Mouse (Mus musculus): Measurements from ENCODE around the gene Hist1h2ao.

DNA sequence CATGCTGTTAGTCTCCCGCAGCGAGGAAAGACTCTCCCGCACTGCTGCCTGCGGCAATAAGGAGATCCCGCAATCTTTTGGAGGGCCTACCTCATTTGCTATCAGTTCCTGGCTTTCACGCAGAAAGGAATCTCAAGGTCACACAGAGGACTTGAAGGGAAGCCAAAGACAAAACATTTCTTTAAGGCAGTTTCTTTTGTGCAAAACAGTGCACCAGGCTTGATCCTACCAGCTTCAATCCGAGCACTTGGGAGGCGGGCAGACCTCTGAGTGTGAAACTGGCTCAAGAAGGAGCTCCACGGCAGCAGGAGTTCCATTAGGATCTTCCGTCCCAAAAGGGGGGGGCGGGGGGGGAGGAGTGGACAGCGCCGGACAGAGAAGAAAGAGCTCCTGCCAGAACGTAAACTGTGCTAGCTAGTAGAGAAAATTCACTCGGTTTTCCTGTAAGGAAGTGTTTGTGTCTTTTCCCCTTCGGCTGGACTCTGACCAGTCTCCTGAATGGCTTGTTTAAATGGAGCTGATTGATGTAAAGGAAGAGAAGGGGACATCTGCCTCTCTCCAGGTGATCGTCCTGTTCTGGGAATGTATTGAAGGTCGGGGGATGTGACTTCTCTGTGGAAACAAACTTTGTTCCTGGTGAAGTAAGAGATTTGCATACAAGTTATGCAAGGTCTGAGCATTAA lies 19.5 kb upstream of the Hist1h2ao start:
- TF ChIP-seq CTCF (IDR thresholded peaks at IDR 0.05; ENCODE audit: low read depth) (no peak), EP300 (optimal IDR thresholded peaks at IDR 0.05) (no peak)

Data from stomach, postnatal 0 days (tissue).